Mouse (Mus musculus) liver (tissue): Measurements from ENCODE around the gene Catsperg1.
"Not testable (repeated sequence)": the region's sequence is repeated elsewhere in the genome, so short reads cannot be mapped to it uniquely, and the experiment has no call there.

Experiments used
- DNase-seq: peaks from one replicate; pipeline ENCODE4 v3.0.0-alpha.2; 2020; ENCODE audit warnings: mixed read lengths

Gene Catsperg1

DNA sequence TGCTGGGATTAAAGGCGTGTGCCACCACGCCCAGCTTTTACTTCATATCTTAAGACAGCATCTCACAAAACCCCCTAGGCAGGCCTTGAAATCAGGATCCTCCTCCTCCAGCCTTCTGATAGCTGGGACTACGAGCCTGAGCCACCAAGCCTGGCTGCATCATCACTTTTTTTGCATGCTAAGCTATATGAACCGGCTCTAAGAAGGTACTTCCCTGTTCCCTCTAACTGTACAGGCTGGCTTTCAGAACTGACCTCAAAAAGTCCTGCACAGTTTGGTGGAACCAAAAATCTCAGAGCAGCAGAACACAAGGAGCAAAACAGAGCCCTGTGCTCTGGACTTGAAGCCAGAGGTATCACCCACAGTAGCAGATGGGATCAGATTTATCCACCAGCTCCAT lies 14.4 kb upstream of the Catsperg1 start:
- no peak for DNase-seq

GRCm38 (mm10) chr7:29225520-29225919 lies 11.7 kb upstream of the Catsperg1 start:
- DNase-seq, result no peak

- no peak for DNase-seq
Observed at GRCm38 (mm10) chr7:29224756-29225394, 11.0 kb upstream of the Catsperg1 start.

DNA sequence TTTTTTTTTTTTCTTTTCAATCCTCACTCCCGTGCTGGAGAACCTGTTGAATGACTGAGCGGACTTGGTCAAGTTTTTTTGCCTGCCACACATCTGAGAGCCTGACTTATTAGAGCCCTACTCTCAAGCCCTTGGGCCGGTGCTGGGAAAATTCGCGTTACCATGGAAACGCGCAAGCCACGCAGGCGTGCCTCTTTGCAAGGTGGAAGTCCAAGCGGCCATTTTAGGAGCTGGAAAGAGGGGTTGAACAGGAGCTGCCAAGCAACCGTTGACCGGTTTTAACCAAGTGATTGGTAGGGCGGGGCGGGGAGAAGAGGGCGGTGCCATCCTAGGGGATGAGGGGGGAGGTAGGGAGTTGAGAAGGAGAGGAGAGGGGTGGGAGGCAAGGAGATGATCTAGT lies 1.0 kb upstream of the Catsperg1 start:
- no peak for DNase-seq

DNA sequence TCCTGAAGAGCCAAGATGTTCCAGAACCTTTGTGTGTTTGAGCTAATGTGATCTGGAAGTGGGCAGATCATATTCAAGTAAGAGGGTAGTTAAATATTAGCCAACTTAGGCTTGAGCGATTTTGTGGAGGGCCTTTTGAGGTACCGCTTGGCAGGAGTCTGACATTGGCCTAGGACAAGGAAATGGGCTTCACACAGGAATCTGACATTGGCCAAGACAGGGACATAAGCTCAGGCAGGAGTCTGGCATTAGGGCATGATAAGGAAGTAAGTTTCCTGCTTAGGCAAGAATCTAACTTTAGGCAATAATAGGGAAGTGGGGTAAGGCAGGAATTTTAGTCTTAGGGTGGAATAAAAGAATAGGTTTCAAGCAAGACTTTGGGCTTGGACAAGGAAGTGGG lies 401 bp upstream of the Catsperg1 start:
- DNase-seq, result no peak

GRCm38 (mm10) chr7:29212775-29213560 lies 867 bp downstream of the Catsperg1 start:
- DNase-seq, result not testable (repeated sequence)

- DNase-seq, result peak; percentile 60
Observed at GRCm38 (mm10) chr7:29212199-29212765, 1.6 kb downstream of the Catsperg1 start.

- DNase-seq, result peak; percentile 80
Observed at GRCm38 (mm10) chr7:29211415-29212198, 2.2 kb downstream of the Catsperg1 start.

- peak; percentile 71 for DNase-seq
Observed at GRCm38 (mm10) chr7:29211013-29211412, 2.8 kb downstream of the Catsperg1 start.

DNA sequence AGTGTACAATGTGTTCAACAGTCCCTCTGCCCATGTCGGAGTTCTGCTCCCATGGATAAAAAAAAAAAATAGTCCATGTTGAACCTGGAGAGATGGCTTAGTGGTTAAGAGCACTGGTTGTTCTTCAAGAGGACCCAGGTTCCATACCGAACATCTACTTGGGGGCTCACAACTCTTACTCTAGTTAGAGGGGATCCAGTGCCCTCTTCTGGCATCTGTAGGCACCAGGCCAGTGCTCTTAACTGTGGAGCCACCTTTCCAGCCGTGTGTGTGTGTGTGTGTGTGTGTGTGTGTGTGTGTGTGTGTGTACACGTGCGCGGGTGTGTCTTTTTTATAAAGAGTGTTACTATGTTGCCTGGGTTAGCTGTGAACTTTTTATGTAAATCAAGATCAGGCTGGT lies 11.3 kb downstream of the Catsperg1 start:
- DNase-seq, result no peak

DNA sequence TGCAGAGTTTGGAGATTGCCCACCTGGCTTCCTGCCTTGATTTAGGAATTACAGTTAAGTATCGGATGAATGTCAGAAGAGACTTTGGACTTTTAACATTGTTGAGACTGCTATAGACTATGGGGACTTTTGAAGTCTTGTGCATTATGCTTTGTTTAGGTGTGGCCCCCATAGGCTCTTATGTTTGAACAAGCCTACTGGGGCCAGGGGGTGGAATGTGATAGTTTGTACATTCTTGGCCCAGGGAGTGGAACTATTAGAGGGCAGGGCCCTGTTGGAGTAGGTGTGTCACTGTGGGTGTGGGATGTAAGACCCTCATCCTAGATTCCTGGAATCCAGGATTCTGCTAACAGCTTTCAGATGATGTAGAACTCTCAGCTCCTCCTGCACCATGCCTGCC lies 19.6 kb downstream of the Catsperg1 start:
- DNase-seq, result not testable (repeated sequence)

DNA sequence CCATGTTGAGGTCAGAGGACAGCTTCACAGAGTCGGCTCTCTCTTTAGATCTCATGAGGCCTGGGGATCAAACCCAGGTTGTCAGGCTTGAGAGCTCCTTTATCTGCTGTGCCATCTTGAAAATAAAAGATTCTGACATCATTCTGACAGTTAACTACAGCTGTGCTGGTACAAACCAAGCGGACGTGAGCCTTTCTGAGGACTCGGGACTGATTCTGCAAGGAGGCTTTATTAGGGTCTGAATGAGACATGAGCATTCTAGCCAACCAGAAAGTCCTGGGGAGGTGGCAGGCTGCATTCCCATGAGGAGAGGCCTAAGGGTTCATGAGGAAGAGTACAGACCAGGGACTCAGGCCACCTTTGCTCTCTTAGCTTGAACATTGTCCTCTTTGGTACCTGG lies 32.5 kb downstream of the Catsperg1 start:
- not testable (repeated sequence) for DNase-seq

- DNase-seq, result no peak
Observed at GRCm38 (mm10) chr7:29180854-29181236, 33.0 kb downstream of the Catsperg1 start.

GRCm38 (mm10) chr7:29180077-29180853 lies 33.6 kb downstream of the Catsperg1 start, which contains the start of gene Psmd8:
TSS of gene Psmd8 (minus strand) at chr7:29180701.
- peak; percentile 97 for DNase-seq

- DNase-seq, result peak; percentile 30
Observed at GRCm38 (mm10) chr7:29179323-29179722, 34.5 kb downstream of the Catsperg1 start.

- DNase-seq, result peak; percentile 10
Observed at GRCm38 (mm10) chr7:29178106-29178505, 35.7 kb downstream of the Catsperg1 start.

- no peak for DNase-seq
Observed at GRCm38 (mm10) chr7:29172390-29173016, 41.3 kb downstream of the Catsperg1 start.

GRCm38 (mm10) chr7:29171562-29172097 lies 42.2 kb downstream of the Catsperg1 start:
- DNase-seq, result no peak

DNA sequence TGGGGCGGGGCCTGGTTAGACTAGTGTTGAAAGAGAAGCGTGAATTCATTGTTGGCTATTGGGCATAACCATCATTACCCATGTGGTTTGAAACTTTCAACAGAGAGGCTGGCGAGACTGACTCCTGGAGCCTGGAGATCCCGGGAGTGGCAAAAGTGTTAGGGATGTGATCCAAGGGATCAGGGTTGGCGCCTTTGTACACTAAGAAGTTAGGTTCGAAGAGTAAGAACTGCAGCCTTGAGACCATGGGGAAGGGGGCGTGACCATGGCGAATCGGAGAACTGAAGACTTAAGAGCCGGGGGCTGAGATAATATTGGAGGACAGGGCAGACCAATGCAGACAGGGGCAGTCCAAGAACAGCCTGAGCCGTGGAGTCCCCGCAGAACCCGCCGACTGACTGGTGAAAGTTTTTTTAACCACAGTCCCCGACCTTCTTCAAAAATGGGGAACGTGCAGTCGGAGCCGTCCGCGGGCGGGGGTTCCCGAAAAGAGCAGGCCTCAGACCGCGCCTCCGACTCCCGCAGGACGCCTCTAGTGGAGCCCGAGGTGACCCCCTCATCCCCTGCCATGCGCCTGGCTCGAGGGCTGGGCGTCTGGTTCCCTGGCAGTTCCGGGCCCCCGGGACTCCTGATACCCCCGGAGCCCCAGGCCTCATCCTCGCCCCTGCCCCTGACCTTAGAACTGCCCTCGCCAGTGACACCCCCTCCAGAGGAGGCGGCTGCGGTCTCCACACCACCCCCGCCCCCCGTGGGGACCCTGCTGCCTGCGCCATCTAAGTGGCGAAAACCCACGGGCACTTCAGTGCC lies 42.9 kb downstream of the Catsperg1 start:
- no peak for DNase-seq

DNA sequence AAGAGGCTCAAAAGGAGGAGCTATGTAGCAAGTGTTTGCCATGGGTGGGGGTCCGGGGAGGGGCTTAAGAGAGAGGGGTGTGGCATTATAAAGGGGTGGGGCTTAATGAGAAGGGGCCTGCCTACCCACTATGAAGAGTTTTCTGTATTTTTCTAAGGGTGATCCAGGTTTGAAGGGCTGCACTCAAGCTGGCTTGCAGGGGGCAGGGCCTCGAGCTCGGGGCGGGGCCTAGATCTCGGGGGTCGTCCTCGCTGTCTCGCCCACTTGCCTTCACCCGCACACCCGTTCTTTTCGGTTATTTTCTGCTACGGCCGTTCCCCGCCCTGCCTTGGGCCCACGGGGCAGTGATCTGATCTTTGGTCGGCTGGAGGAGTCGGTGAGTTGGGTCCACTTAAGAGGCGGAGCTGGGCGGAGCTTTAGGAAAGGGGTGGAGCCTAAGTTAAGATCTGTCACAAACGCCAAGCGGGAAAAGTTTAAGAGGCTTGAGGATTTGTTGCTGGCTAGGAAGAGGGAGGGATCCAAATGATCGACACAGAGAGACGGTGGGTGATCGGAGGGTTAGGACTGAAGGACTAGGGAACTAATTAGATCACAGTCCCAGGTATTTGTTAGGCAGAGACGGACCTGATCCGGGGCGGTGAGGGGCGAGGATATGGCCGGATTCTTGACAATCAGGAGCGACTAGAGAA lies 43.6 kb downstream of the Catsperg1 start, which contains the start of the genes Ggn and Spred3:
Gene Ggn, plus strand, starts transcription at position 145 of the 689 bp plus-strand sequence.
Gene Spred3, minus strand, starts transcription at position 346 of the 689 bp plus-strand sequence.
- peak; percentile 79 for DNase-seq
